Mouse (Mus musculus): ENCODE data around the gene Atp2a1. TPM values are rescaled to one million over a fixed set of nuclear protein-coding genes. Genes with fewer than 3 reads are reported as not detected.

Gene Atp2a1
- polyA plus RNA-seq, 1 experiment from 2014 or later, result not detected

GRCm38 (mm10) chr7:126444536-126444935, 18.4 kb downstream of the Atp2a1 start:
- 90% methylated on average over 9 of the region's 9 CpGs for WGBS
- peaks cover 58% of the 10 kb centered on the region for H3K36me3 ChIP-seq (ENCODE audit: insufficient read depth)
- no peaks in the 10 kb centered on the region for H3K27me3 ChIP-seq (ENCODE audit: insufficient read depth, low read length)
- H3K27ac ChIP-seq (ENCODE audit: low read depth), result no peak overlapping the region
- ATAC-seq (ENCODE audit: insufficient read depth) (no peak), DNase-seq (no peak)
- H3K4me3 ChIP-seq (ENCODE audit: low read depth, low read length), result no peak overlapping the region
- no peaks in the 10 kb centered on the region for H3K4me1 ChIP-seq (ENCODE audit: insufficient read depth)
- no peaks in the 10 kb centered on the region for H3K9me3 ChIP-seq (ENCODE audit: low read depth, low read length)
- H3K9ac ChIP-seq, result no peak overlapping the region
- no peak overlapping the region for H3K4me2 ChIP-seq
- TF ChIP-seq CTCF (IDR thresholded peaks at IDR 0.05; ENCODE audit: low read depth), result no peak

- Histone ChIP-seq H3K9me3 (ENCODE audit: low read depth, low read length) (no peaks in the 10 kb centered on the region), H3K27ac (ENCODE audit: low read depth) (no peak overlapping the region), H3K9ac (no peak overlapping the region), H3K4me1 (ENCODE audit: insufficient read depth) (no peaks in the 10 kb centered on the region), H3K27me3 (ENCODE audit: insufficient read depth, low read length) (no peaks in the 10 kb centered on the region), H3K4me3 (ENCODE audit: low read depth, low read length) (no peak overlapping the region), H3K4me2 (no peak overlapping the region), H3K36me3 (ENCODE audit: insufficient read depth) (peaks cover 58% of the 10 kb centered on the region)
- TF ChIP-seq CTCF (IDR thresholded peaks at IDR 0.05; ENCODE audit: low read depth), result no peak
- 91% methylated on average over 10 of the region's 10 CpGs for WGBS
- DNase-seq, result no peak
- no peak for ATAC-seq (ENCODE audit: insufficient read depth)
Measured at GRCm38 (mm10) chr7:126443997-126444396, 18.9 kb downstream of the Atp2a1 start.

DNA sequence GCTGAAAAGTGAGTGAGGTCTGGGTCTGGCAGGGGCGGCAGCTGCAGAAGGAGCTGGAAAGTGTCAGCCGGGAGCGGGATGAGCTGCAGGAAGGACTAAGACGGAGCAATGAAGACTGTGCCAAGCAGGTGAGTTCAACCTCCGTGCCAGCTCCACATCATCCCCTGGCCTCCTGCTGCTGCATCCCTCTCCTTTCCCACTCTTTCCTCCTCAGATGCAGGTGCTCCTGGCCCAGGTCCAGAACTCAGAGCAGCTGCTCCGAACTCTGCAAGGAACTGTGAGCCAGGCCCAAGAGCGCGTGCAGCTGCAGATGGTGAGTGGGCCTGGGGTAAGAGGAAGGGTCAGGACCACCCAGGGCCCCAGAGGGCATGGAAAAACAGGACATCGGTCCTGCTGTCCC, 22.8 kb downstream of the Atp2a1 start:
- ATAC-seq (ENCODE audit: insufficient read depth) (no peak), DNase-seq (no peak)
- Histone ChIP-seq H3K4me2 (no peak overlapping the region), H3K36me3 (ENCODE audit: insufficient read depth) (peaks cover 41% of the 10 kb centered on the region), H3K4me1 (ENCODE audit: insufficient read depth) (no peaks in the 10 kb centered on the region), H3K9ac (no peak overlapping the region), H3K27ac (ENCODE audit: low read depth) (no peak overlapping the region), H3K9me3 (ENCODE audit: low read depth, low read length) (no peaks in the 10 kb centered on the region), H3K27me3 (ENCODE audit: insufficient read depth, low read length) (no peaks in the 10 kb centered on the region), H3K4me3 (ENCODE audit: low read depth, low read length) (no peak overlapping the region)
- TF ChIP-seq CTCF (IDR thresholded peaks at IDR 0.05; ENCODE audit: low read depth), result no peak
- 73% methylated on average over 9 of the region's 9 CpGs for WGBS

GRCm38 (mm10) chr7:126436851-126437250, 26.1 kb downstream of the Atp2a1 start:
- H3K9me3 ChIP-seq (ENCODE audit: low read depth, low read length), result no peaks in the 10 kb centered on the region
- peak; percentile 95 for TF ChIP-seq CTCF (IDR thresholded peaks at IDR 0.05; ENCODE audit: low read depth)
- H3K4me1 ChIP-seq (ENCODE audit: insufficient read depth), result no peaks in the 10 kb centered on the region
- 16% methylated on average over 8 of the region's 8 CpGs for WGBS
- no peak overlapping the region for H3K27ac ChIP-seq (ENCODE audit: low read depth)
- H3K4me2 ChIP-seq, result no peak overlapping the region
- H3K4me3 ChIP-seq (ENCODE audit: low read depth, low read length), result no peak overlapping the region
- no peak overlapping the region for H3K9ac ChIP-seq
- no peaks in the 10 kb centered on the region for H3K27me3 ChIP-seq (ENCODE audit: insufficient read depth, low read length)
- ATAC-seq (ENCODE audit: insufficient read depth) (no peak), DNase-seq (peak; percentile 85)
- H3K36me3 ChIP-seq (ENCODE audit: insufficient read depth), result peaks cover 47% of the 10 kb centered on the region

GRCm38 (mm10) chr7:126435801-126436200, 27.1 kb downstream of the Atp2a1 start:
- no peak overlapping the region for H3K4me2 ChIP-seq
- H3K36me3 ChIP-seq (ENCODE audit: insufficient read depth), result peaks cover 51% of the 10 kb centered on the region
- no peaks in the 10 kb centered on the region for H3K9me3 ChIP-seq (ENCODE audit: low read depth, low read length)
- H3K27ac ChIP-seq (ENCODE audit: low read depth), result no peak overlapping the region
- 75% methylated on average over 3 of the region's 3 CpGs for WGBS
- H3K4me3 ChIP-seq (ENCODE audit: low read depth, low read length), result no peak overlapping the region
- H3K9ac ChIP-seq, result no peak overlapping the region
- H3K27me3 ChIP-seq (ENCODE audit: insufficient read depth, low read length), result no peaks in the 10 kb centered on the region
- H3K4me1 ChIP-seq (ENCODE audit: insufficient read depth), result no peaks in the 10 kb centered on the region
- DNase-seq, result no peak
- no peak for ATAC-seq (ENCODE audit: insufficient read depth)
- no peak for TF ChIP-seq CTCF (IDR thresholded peaks at IDR 0.05; ENCODE audit: low read depth)

DNA sequence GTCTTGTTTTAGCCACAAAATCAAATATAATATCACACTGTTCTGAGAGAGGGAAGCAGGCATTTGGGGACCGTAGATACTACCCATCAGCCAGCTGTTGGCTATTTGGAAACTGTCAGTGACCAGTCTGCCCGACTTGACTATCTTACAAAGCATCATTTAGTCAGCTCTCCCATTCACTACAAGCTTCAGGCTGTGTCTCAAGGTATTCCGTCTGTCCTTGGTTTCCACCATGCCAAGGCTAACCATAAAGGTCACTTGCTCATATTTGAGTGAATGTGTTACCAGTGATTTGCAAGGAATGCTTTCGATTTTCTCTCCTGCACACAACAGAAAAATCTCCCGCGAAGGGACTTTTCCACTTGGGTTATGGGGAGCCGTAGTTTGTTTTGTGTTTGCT, 28.2 kb downstream of the Atp2a1 start:
- DNase-seq (no peak), ATAC-seq (ENCODE audit: insufficient read depth) (no peak)
- Histone ChIP-seq H3K9ac (no peak overlapping the region), H3K27ac (ENCODE audit: low read depth) (no peak overlapping the region), H3K4me1 (ENCODE audit: insufficient read depth) (no peaks in the 10 kb centered on the region), H3K4me2 (no peak overlapping the region), H3K4me3 (ENCODE audit: low read depth, low read length) (no peak overlapping the region), H3K27me3 (ENCODE audit: insufficient read depth, low read length) (no peaks in the 10 kb centered on the region), H3K9me3 (ENCODE audit: low read depth, low read length) (no peaks in the 10 kb centered on the region), H3K36me3 (ENCODE audit: insufficient read depth) (peaks cover 45% of the 10 kb centered on the region; the same call in 1 of the 2 replicates)
- WGBS, result 87% methylated on average over 7 of the region's 7 CpGs
- no peak for TF ChIP-seq CTCF (IDR thresholded peaks at IDR 0.05; ENCODE audit: low read depth)

- ATAC-seq (ENCODE audit: insufficient read depth) (no peak), DNase-seq (no peak)
- H3K4me1 ChIP-seq (ENCODE audit: insufficient read depth), result no peaks in the 10 kb centered on the region
- no peaks in the 10 kb centered on the region for H3K27me3 ChIP-seq (ENCODE audit: insufficient read depth, low read length)
- no peak overlapping the region for H3K27ac ChIP-seq (ENCODE audit: low read depth)
- H3K36me3 ChIP-seq (ENCODE audit: insufficient read depth), result peaks cover 31% of the 10 kb centered on the region; the same call in 1 of the 2 replicates
- TF ChIP-seq CTCF (IDR thresholded peaks at IDR 0.05; ENCODE audit: low read depth), result no peak
- no peak overlapping the region for H3K4me2 ChIP-seq
- no peak overlapping the region for H3K4me3 ChIP-seq (ENCODE audit: low read depth, low read length)
- H3K9ac ChIP-seq, result no peak overlapping the region; the same call in 1 of the 2 replicates
- no peaks in the 10 kb centered on the region for H3K9me3 ChIP-seq (ENCODE audit: low read depth, low read length)
Measured at GRCm38 (mm10) chr7:126430167-126430566, 32.7 kb downstream of the Atp2a1 start.

DNA sequence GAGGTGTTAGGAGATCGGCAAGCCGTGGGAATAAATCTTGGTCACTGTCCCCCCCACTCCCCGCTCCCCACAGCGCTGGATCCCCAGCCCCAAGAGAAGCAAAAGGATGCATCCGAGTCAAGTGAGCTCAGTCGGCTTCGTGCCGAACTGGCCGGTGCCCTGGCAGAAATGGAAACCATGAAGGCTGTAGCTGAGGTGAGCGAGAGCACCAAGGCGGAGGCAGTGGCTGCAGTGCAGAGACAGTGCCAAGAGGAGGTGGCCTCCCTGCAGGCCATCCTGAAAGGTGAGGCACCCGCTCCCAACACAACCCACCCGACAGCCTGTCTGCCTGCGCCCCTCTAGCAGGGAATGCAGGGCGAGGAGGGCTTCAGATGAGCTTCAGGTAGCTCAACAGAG, 33.4 kb downstream of the Atp2a1 start:
- H3K36me3 ChIP-seq (ENCODE audit: insufficient read depth), result peaks cover 25% of the 10 kb centered on the region; the same call in 1 of the 2 replicates
- H3K9ac ChIP-seq, result peak overlapping the region; percentile 84
- no peak for TF ChIP-seq CTCF (IDR thresholded peaks at IDR 0.05; ENCODE audit: low read depth)
- no peaks in the 10 kb centered on the region for H3K9me3 ChIP-seq (ENCODE audit: low read depth, low read length)
- peak; percentile 15; the same call in 1 of the 2 replicates for ATAC-seq (ENCODE audit: insufficient read depth)
- H3K27ac ChIP-seq (ENCODE audit: low read depth), result no peak overlapping the region
- H3K4me2 ChIP-seq, result peak overlapping the region; percentile 86
- 22% methylated on average over 15 of the region's 15 CpGs for WGBS
- H3K4me3 ChIP-seq (ENCODE audit: low read depth, low read length), result peak overlapping the region; percentile 65
- H3K4me1 ChIP-seq (ENCODE audit: insufficient read depth), result no peaks in the 10 kb centered on the region
- DNase-seq, result no peak
- H3K27me3 ChIP-seq (ENCODE audit: insufficient read depth, low read length), result no peaks in the 10 kb centered on the region

Data from lung, embryonic 14.5 days (tissue).